Mouse (Mus musculus) cerebellum, adult 2 months (tissue): ENCODE measurements at regions not wholly inside any gene's neighbourhood (a gene's known extent, or its start where the extent isn't known, plus 50 kb on each side); places are given as distances from the start of the nearest gene placed in this dataset.

ENCODE experiments used
- CTCF ChIP-seq: fragments of 200-500 bp; IDR thresholded peaks from 2 replicates; pipeline ENCODE4 v1.5.1; 2011; ENCODE audit warnings: low read depth, mild to moderate bottlenecking, control low read depth, low read length, moderate library complexity, borderline replicate concordance; ENCODE audit not compliant: insufficient read depth
- POLR2A ChIP-seq: fragments of 200-500 bp; IDR thresholded peaks from 2 replicates; pipeline ENCODE4 v1.6.1; 2011; ENCODE audit warnings: low read length, control low read depth, borderline replicate concordance; ENCODE audit not compliant: insufficient read depth

DNA sequence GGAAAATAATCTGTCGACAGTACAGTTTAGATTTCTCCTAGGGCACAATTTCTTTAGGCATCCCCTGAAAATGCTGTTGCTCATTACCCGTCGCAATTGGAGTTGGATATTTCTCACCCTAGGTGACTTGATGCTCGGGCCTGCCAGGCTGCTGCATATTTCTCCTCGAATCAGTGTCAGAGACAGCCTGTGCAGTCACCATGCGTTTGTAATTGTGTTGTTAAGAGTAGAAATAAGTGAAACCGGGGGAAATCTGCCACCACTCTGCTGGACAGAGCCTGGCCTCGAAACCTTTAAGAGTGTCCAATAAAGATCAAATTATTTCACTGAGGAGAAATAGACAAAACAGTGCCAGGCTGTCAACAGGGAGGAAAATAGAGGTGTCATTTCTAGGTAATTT is 340.7 kb upstream of the Zc3h15 start:
- no peak for TF ChIP-seq CTCF
- TF ChIP-seq POLR2A = no peak
